Mouse (Mus musculus) adrenal gland, postnatal 4 days (tissue): Measurements from ENCODE around the gene Map2k5. TPM values are rescaled to one million over a fixed set of nuclear protein-coding genes. Genes with fewer than 3 reads are reported as not detected.
A peak's percentile ranks its signal among the peaks of the same experiment; 100 is the strongest.

Experiments
- DNase-seq, 2 experiments: peaks; one replicate each; pipeline ENCODE4 v3.0.0; 2021 to 2022; ENCODE audit warnings: low spot score in 2 of 2, mixed read lengths in 2 of 2
- total RNA-seq, 2 experiments: library from RNA; stranded (reverse); gene quantifications; 2 replicates each; pipeline ENCODE4 v1.2.3; 2021

Gene Map2k5
- total RNA-seq, 2 experiments from 2014 or later: 44.6 to 46.0 TPM

DNA sequence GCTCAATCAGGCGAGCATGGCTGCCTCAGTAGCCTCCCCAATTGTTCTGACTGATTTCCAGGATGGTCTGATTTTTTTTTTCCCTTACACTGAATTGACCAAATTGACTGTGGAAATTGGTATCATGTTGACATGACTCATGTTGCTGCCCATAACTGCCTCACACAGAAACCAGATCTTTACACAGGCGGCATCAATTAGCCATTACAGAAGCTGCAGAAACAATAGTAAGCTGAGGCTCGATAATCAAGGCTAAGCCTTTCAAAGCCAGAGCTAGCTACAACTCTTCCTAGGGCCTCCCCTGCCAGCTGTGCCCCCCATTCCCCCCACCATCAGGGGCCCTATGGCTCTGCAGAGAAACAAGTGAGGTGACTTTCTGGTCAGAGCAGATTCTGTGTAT, 107.9 kb downstream of the Map2k5 start:
- no peak for DNase-seq

- DNase-seq: no peak
Measured at GRCm38 (mm10) chr9:63263188-63263587, 114.5 kb downstream of the Map2k5 start.

DNA sequence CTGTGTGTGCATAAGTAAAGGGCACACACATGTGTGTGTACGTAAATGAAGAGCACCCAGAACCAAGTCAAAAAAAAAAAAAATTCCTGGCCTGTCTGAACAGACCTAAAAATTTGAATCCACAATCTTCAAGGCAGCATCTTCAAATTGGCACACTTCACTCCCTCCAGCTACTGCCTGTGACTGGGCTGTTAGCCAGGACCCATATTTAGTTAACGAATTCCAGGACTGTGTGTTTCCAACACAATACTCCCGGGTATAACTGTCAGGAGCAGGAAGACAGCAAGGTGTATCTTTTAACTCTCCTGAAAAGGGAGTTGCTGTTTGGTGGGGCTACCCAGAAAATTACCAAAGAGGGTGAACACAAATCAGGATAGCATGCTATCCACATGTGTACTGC, 118.9 kb downstream of the Map2k5 start:
- no peak for DNase-seq

- DNase-seq: no peak
Measured at GRCm38 (mm10) chr9:63257739-63258138, 120.0 kb downstream of the Map2k5 start.

DNA sequence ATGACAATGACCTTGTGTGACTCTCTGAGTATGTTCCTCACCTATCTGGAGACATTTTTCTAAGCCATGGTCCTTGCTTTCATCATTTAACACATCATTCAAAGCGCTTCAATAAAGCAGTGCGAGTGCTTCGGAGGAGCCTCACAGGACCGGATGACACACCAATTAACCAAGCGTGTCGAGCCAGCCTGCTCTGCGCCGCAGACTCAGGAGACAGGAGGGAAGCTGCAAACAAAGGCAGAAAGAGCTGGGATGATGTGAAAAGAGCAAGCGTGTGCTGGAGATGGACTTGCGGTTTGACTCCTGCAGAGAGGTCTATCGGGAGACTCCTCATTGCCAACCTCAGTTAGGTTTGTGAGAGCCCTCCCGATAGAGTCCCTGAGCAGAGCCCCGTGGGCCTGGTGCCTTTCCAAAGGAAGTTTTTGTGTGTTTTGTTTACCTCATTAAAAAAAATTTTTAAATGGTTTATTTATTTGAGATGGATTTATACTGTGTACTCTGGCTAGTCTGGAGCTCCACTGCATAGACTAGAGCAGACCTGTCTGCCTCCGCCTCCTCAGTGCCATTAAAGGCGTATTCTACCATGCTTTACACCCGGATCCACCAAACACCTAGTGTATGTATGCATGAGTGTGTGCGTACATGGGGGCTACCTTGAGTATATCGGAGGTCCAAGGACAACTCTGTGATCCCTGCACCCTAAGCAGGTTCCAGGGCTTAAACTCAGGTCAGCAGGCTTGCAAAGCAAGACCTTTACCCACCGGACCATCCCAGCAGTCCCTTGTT, 126.7 kb downstream of the Map2k5 start:
- no peak for DNase-seq

- no peak for DNase-seq
Measured at GRCm38 (mm10) chr9:63248095-63248787, 129.5 kb downstream of the Map2k5 start.

DNA sequence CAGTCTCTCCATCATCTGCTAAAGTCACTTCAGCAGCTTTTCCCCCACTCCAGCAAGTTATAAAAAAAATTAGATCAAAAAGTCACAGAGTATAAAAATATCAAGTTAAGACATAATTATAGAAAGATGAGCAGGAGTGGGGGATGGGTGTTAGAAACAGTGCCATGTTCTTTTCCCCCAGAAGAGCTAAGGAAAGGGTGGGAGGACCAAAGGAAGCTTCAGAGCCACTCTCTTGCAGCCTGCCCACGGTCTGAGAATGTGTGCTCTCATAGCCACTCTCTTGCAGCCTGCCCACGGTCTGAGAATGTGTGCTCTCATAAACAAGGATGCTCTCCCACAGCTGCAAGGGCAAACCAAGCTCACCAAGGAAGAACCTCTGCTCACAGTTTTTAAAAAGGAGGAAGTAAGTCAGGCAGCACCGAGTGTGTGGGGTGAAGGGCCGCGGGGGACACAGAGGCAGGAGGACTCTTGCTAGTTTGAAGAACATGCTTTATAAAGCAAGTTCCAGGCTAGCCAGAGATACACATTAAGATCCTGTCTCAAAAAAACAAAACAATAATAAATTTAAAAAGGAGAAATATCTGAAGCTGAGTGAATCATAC, 131.0 kb downstream of the Map2k5 start:
- no peak for DNase-seq

DNA sequence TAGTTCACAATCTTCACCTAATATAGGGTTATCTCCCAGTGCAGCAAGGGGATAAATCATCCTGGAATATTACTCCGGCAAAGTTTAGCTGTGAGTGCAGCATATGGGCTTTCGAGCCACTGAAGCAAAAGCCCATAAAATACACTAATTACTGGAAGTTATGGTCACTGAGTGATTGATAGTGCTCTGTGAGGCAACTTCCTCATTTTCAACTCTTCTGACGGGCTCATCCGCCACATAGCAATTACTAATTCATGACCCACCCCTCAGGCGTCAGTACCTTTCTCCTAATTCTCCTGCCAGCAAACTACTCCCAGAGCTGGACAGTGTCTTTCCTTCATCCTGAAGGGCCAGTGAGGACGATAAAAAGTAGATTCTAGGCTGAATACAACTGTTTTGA, 135.7 kb downstream of the Map2k5 start:
- no peak for DNase-seq

- DNase-seq: no peak
Measured at GRCm38 (mm10) chr9:63241241-63241640, 136.5 kb downstream of the Map2k5 start.

DNA sequence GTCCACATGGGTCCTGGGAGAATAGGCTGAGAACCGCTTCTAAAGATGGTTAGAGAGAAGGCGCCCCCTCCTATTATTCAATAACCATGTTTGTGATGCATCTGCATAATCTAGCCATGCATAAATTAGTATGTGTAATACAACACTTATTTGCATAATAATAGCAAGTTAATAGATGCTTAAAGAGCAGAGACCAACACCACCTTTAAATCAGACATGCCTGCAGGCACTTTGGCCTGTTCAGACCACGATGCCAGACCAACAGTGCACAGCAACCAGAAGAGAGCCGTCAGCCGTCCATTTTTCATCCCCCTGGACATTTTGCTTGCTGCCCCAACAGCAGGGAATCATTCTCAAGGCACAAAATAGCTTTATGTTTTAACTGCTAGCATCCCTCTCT, 143.3 kb downstream of the Map2k5 start:
- no peak for DNase-seq

DNA sequence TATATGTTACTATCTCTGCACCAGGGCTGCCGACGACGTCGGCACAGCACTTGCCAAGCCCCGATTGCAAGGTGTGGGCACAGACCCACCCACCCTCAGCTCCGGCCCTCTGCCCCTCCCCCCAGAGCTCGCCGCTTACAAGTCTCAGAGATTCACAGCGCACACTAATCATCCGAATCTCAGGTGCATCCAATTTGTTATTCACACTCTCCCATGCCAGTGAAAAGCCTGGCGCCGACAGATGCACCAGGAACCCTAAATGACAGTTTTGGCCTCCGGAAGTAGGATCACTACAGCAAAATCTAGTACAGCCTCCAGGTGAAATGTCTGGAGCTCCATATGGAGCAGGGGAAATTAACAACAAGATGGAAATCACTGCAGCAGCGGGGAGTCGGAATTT, 147.4 kb downstream of the Map2k5 start:
- no peak for DNase-seq

DNA sequence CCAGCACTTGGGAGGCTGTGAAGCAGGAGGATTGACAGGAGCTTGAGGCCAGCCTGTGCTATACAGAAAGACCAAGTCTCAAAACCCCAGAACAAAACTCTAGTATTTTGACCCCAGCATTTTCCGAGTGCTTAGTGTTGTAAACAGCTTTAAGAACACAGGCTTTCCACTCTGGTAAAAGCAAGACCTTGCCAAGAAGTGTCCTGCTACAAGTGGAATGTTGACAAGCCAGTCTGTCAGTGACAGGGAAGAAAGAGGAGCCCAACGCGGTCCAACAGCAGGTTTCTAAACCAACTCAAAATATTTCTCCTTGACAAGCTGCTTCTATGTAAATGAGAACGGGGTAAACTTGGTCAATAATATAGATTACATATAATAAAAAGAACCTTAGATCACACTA, 148.6 kb downstream of the Map2k5 start:
- no peak for DNase-seq

GRCm38 (mm10) chr9:63222161-63222560, 155.5 kb downstream of the Map2k5 start:
- peak in 1 of 2 experiments; percentile 26 for DNase-seq

DNA sequence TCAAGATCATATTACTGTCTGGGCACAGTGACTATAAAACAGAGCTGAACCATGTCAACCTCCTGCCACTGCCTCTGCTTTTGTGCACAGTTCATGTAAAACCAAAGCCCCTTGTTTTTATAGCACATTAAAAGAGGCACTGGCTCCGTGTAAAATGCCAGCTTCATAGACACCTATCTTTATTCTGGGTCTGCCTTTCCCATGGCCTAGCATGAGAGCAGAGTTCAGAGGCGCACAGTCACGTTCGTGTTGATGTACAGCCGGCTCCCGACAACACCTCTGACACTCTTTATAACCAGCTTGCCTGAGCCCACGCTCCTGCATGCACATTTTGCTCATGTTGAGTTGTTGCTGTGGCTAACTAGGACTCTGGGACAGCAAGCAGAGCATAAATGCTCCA, 157.9 kb downstream of the Map2k5 start:
- no peak for DNase-seq

DNA sequence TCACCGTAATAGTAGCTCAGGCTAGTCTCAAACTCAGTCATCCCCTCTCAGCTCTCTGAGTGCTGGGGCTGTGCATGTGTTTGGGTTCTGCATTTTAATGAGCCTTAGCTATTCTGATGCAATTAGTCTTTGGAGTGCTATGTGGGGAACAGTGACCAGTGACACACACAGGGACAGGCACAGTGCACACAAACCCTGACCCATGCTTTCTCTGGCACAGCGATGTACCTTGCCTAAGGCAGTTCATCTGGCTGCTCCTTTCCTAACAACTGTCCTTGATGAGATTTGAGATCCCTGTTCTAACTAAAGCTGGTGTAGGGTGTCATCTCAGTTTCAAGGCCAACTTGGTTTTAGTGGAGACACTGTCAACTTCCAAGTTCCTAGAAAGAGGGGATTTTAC, 162.7 kb downstream of the Map2k5 start:
- no peak for DNase-seq

DNA sequence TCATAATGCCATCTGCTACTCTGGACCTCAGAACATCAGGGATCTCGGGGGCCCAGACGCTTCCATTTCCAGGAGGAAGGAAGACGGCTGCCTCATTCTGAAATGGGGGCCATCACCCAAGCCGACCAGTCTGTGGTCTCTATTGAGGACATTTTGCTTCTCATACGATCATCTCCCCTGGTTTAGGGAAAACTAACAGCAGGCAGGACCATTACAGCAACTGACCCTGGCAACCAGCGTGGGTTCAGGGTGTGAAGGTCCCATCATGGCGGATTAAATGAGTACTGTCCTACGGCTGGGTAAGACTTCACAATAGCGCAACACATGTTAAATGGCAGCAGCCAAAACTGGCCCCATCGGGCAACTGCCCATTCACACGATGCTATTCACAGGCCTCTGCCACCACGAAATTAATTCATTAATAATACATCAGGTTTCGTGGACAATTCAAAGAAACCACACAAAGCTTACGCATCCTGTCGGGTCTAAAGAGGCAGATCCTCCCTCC, 170.9 kb downstream of the Map2k5 start:
- no peak for DNase-seq

GRCm38 (mm10) chr9:63203461-63203860, 174.2 kb downstream of the Map2k5 start:
- no peak for DNase-seq

GRCm38 (mm10) chr9:63201376-63202323, 176.1 kb downstream of the Map2k5 start:
- DNase-seq: no peak

- DNase-seq: no peak
Measured at GRCm38 (mm10) chr9:63197252-63197651, 180.4 kb downstream of the Map2k5 start.

- no peak for DNase-seq
Measured at GRCm38 (mm10) chr9:63196114-63196682, 181.5 kb downstream of the Map2k5 start.

- DNase-seq: no peak
Measured at GRCm38 (mm10) chr9:63195523-63195922, 182.2 kb downstream of the Map2k5 start.
